Mouse (Mus musculus): ENCODE measurements around the gene Tmem106c. TPM values are rescaled to one million over a fixed set of nuclear protein-coding genes. Genes with fewer than 3 reads are reported as not detected.

The Tmem106c gene
- 39.2 and 43.2 TPM in 2 replicates for polyA plus RNA-seq (2016; fragmentation: Nextera tagmentation; extraction: Ambion mirVana)

DNA sequence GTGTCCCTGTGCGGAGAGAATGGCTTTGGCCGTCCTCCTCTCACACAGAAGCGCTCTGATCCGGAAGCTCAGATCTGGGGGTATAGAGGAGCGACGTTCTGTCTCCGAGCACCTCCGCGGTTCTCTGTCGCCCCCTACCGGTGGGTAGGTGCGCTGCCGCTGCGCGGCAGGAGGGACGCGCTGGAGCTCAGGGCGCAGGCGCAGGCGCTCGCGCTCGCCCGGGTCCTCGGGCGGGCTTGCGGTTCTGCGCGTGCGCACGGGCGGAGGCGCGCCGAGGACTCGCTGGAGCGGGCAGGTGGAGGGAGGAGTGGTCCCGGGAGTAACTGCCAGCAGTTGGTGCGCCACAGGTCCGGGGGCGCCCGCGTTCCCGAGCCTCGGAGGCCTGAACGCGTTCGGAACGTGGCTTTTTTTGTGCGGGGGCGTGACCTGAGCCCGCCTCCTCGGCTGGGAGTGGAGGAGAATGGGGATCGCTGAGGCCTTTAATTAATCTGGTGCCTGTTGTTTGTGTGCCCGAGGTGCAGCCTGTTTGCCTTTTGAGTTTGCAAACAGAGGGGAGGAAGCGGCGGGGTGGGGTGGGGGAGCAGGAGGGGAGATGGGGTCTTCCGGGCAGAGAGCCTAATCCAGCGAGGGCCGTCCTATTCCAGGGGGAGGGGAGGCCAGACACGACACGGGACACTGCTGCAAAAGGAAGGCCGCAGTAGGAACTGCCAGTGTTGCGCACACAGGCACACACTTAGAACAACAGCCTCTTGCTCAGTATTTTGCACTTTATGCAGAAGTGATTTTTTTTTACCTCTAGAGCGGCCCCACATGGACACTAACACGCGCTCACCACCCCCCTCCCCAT, at the start of gene Tmem106c:
Tmem106c (plus strand) TSS at position 212 of the 847 bp plus-strand sequence.
- H3K4me1 ChIP-seq: peaks cover 26% of the 10 kb centered on the region
- WGBS: 0% methylated on average over 67 of the region's 67 CpGs
- peak within 1 kb of the TSS; percentile 88 for H3K27ac ChIP-seq
- peaks cover 7% of the 10 kb centered on the region; the same call in 1 of the 2 replicates for H3K36me3 ChIP-seq (replicated peaks)
- peaks cover 20% of the 10 kb centered on the region for H3K27me3 ChIP-seq (ENCODE audit: poor library complexity, severe bottlenecking)
- H3K9me3 ChIP-seq: no peaks in the 10 kb centered on the region
- H3K4me3 ChIP-seq: peak within 1 kb of the TSS; percentile 54
- DNase-seq (ENCODE audit: extremely low spot score, low spot score): peak; percentile 92

DNA sequence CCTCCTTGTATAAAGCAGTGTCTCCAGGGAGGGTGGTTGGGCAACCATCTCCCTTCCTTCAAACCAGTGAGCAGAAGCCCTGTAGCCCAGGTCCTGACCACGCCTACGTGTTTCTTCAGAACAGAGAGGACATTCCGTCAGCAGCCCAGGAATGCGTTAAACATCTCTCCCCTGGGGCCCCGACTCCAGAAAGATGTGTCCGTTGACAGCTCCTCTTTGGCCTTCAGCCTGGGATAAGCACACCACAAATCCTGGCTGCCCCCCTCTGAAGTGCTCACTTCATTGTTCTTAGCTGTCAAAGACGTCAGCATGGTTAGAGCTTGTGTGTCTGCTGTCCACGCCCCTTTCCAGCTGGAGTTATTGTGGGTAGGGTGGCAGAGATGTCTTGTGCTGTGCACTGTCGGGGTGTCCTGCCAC, 49.7 kb upstream of the Tmem106c start:
- peaks cover 24% of the 10 kb centered on the region for H3K27me3 ChIP-seq (ENCODE audit: poor library complexity, severe bottlenecking)
- DNase-seq (ENCODE audit: extremely low spot score, low spot score): no peak
- H3K9me3 ChIP-seq: no peaks in the 10 kb centered on the region
- H3K27ac ChIP-seq: no peak overlapping the region
- H3K4me1 ChIP-seq: peaks cover 16% of the 10 kb centered on the region
- 25% methylated on average over 9 of the region's 9 CpGs for WGBS
- H3K36me3 ChIP-seq (replicated peaks): no peaks in the 10 kb centered on the region
- no peak overlapping the region for H3K4me3 ChIP-seq

DNA sequence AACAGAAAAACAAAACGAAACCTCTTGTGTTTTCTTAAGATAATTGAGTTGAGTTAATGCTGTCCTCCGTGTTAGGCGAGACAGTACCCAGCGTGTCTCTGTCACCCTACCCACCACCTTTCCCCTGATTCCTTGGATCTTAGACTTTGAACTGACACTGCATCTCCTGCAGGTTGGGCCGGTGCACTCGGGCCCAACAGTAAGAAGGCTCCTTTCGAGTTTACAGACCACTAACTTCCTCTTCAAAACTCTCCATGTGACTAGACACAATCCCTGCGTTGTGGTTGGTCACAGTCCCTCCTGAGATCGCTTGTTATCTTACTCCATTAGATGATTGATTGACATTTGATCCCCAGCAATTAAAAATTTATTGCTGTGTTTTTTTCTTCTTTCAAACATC, 46.0 kb upstream of the Tmem106c start:
- no peak overlapping the region for H3K4me3 ChIP-seq
- no peaks in the 10 kb centered on the region for H3K36me3 ChIP-seq (replicated peaks)
- no peaks in the 10 kb centered on the region for H3K9me3 ChIP-seq
- H3K4me1 ChIP-seq: peaks cover 16% of the 10 kb centered on the region
- H3K27ac ChIP-seq: no peak overlapping the region
- no peak for DNase-seq (ENCODE audit: extremely low spot score, low spot score)
- 88% methylated on average over 9 of the region's 9 CpGs for whole genome bisulfite sequencing
- H3K27me3 ChIP-seq (ENCODE audit: poor library complexity, severe bottlenecking): no peaks in the 10 kb centered on the region

DNA sequence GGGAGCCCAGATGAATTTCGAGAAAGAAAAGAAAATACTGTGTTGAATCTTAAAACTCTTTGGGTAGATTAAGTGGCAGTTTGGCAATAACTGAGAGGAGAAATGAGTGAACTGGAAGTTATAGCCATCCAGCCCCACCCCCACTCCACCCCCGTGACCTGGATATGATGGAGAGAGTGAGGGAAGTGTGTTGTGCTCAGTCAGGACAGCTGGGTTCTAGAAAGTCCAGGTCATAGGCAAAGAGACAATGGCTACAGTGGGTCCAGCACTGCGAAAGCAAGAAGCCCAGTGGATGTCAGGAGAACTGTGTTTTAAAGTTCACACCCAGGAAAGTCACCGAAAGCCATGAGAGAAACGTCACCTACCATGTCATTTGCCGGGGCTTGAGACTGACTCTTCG, 44.8 kb upstream of the Tmem106c start:
- Histone ChIP-seq H3K4me3 (no peak overlapping the region), H3K27ac (no peak overlapping the region), H3K9me3 (no peaks in the 10 kb centered on the region), H3K36me3 (replicated peaks) (no peaks in the 10 kb centered on the region), H3K27me3 (ENCODE audit: poor library complexity, severe bottlenecking) (no peaks in the 10 kb centered on the region), H3K4me1 (peaks cover 8% of the 10 kb centered on the region)
- 87% methylated on average over 7 of the region's 7 CpGs for WGBS
- no peak for DNase-seq (ENCODE audit: extremely low spot score, low spot score)

DNA sequence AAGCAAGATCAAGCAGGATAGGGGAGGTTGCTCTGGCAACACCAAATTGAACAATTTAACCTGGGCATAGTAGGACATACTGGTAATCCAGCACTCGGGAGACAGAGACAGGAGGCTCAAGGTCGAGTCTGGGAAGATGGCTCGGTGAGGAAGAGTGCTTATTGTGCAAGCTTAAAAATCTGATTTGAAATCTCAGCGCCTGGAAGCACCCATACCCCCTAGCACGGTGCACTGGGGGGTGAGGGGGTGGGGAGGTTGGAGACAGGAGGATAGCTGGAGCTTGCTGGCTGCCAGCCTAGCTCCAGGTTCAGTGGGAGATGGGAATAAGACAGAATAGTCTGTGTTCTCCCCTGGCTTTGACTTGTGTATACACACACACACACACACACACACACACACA, 43.7 kb upstream of the Tmem106c start:
- H3K4me3 ChIP-seq: no peak overlapping the region
- H3K27me3 ChIP-seq (ENCODE audit: poor library complexity, severe bottlenecking): no peaks in the 10 kb centered on the region
- no peaks in the 10 kb centered on the region for H3K9me3 ChIP-seq
- 84% methylated on average over 5 of the region's 5 CpGs for WGBS
- no peak overlapping the region for H3K27ac ChIP-seq
- no peak for DNase-seq (ENCODE audit: extremely low spot score, low spot score)
- no peaks in the 10 kb centered on the region for H3K4me1 ChIP-seq
- H3K36me3 ChIP-seq (replicated peaks): no peaks in the 10 kb centered on the region

DNA sequence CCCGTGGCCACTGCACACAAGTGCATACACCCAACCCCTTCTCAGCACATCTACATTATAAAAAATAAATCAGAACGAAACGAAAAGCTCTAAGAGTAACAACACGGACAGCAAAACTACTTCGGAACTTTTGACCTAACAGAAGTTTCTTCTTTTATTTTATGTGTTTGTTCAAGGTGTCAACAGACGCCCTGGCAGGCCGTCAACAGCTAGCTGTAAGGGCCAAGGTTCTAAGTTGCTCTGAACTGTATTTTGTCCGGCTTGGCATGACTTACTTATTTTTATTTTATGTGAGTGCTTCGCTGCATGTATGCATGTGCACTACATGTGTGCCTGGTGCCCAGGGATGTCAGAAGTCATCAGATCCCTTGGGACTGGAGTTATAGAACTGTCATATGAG, 42.2 kb upstream of the Tmem106c start:
- no peak overlapping the region for H3K27ac ChIP-seq
- no peaks in the 10 kb centered on the region for H3K27me3 ChIP-seq (ENCODE audit: poor library complexity, severe bottlenecking)
- no peaks in the 10 kb centered on the region for H3K9me3 ChIP-seq
- WGBS: 94% methylated on average over 9 of the region's 9 CpGs
- no peaks in the 10 kb centered on the region for H3K36me3 ChIP-seq (replicated peaks)
- no peaks in the 10 kb centered on the region for H3K4me1 ChIP-seq
- DNase-seq (ENCODE audit: extremely low spot score, low spot score): no peak
- H3K4me3 ChIP-seq: no peak overlapping the region

DNA sequence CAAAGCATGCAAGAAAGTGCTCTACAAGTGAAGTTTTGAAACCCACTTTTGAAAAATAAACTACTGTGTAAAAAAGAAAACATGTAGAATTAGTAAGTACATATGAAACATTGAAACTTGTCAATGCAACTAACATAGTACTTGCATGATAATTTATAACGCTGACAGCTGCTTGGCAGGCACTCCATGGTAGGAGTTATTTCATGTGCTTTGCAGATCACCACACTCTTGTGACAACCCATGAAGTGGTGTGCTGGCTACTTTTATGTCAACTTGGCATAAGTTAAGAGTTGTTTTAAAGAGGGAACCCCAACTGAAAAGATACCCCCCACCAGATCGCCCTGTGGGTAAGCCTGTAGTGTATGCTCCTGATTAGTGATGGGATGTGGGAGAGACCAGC, 41.6 kb upstream of the Tmem106c start:
- DNase-seq (ENCODE audit: extremely low spot score, low spot score): no peak
- Histone ChIP-seq H3K27me3 (ENCODE audit: poor library complexity, severe bottlenecking) (no peaks in the 10 kb centered on the region), H3K4me1 (no peaks in the 10 kb centered on the region), H3K9me3 (no peaks in the 10 kb centered on the region), H3K27ac (no peak overlapping the region), H3K4me3 (no peak overlapping the region), H3K36me3 (replicated peaks) (no peaks in the 10 kb centered on the region)
- 87% methylated on average over 2 of the region's 2 CpGs for WGBS

DNA sequence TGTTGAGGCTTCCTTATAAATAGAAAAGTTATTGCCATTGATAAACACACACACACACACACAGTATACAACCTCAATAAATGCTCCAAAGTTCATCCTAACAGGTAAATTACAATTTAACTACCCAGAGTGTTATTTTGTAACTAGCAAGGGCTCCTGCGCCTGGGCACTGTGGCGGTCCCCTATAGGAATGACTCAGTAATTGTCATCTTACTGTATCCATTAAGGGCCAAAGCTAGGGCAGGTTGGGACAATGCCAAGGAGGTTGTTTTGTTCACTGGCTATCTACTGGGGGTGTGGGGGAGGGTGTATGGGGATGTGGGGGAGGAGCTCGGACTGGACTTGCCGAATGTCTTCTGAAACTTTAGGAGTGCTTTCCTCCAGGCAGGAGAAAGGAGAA, 37.0 kb upstream of the Tmem106c start:
- DNase-seq (ENCODE audit: extremely low spot score, low spot score): no peak
- WGBS: 85% methylated on average over 4 of the region's 4 CpGs
- Histone ChIP-seq H3K9me3 (no peaks in the 10 kb centered on the region), H3K4me3 (no peak overlapping the region), H3K27ac (no peak overlapping the region), H3K27me3 (ENCODE audit: poor library complexity, severe bottlenecking) (no peaks in the 10 kb centered on the region), H3K4me1 (no peaks in the 10 kb centered on the region), H3K36me3 (replicated peaks) (no peaks in the 10 kb centered on the region)

DNA sequence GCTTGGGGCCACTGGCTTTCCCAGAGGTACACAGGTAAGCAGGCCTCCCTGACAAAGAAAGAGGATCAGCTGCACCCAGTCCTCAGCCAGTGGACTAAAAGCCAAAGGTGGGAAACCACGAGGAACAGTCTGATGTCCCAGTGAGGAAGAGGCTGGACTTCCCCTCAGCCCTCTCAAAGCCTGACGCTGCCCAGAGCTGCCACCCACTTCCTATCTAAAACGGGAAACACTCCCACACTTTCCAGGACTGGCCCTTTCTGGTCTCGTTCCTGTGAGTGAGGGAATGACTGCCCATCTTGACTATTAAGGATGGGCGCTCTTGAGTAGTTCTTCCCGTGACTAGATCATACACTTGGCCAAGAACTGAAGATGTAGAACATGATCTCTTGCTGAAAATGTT, 36.2 kb upstream of the Tmem106c start:
- H3K4me1 ChIP-seq: no peaks in the 10 kb centered on the region
- no peaks in the 10 kb centered on the region for H3K9me3 ChIP-seq
- WGBS: 81% methylated on average over 6 of the region's 6 CpGs
- no peak for DNase-seq (ENCODE audit: extremely low spot score, low spot score)
- H3K27ac ChIP-seq: no peak overlapping the region
- H3K36me3 ChIP-seq (replicated peaks): no peaks in the 10 kb centered on the region
- H3K4me3 ChIP-seq: no peak overlapping the region
- no peaks in the 10 kb centered on the region for H3K27me3 ChIP-seq (ENCODE audit: poor library complexity, severe bottlenecking)

DNA sequence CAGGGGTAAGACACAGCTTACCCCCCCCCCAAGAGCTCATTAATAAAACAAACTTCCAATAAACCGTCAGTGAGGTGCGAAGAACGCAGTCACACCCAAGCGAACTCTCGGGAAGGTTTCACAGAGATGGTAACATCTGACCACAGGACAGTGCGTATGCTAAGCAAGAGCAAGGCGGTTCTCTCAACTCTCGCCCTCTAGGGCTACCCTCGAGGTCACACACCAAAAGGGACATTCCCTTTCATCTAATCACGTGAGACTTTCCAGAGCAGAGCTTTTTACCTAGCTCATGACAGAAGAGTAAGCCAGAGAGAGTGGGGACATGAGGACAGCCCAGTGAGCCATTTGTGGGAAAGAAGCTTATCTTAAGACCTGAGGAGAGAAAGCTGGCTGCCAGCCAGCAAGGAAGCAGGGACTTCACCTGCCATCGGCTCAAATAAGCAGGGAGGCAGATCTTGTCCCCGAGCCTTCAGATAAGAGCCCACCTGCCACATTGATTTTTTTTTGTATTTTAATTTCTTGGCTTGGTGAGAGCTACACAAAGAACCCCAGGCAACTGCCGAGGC, 34.7 kb upstream of the Tmem106c start:
- no peaks in the 10 kb centered on the region for H3K36me3 ChIP-seq (replicated peaks)
- H3K27ac ChIP-seq: no peak overlapping the region
- no peaks in the 10 kb centered on the region for H3K4me1 ChIP-seq
- H3K4me3 ChIP-seq: no peak overlapping the region
- DNase-seq (ENCODE audit: extremely low spot score, low spot score): no peak
- WGBS: 78% methylated on average over 13 of the region's 13 CpGs
- no peaks in the 10 kb centered on the region for H3K9me3 ChIP-seq
- H3K27me3 ChIP-seq (ENCODE audit: poor library complexity, severe bottlenecking): no peaks in the 10 kb centered on the region

DNA sequence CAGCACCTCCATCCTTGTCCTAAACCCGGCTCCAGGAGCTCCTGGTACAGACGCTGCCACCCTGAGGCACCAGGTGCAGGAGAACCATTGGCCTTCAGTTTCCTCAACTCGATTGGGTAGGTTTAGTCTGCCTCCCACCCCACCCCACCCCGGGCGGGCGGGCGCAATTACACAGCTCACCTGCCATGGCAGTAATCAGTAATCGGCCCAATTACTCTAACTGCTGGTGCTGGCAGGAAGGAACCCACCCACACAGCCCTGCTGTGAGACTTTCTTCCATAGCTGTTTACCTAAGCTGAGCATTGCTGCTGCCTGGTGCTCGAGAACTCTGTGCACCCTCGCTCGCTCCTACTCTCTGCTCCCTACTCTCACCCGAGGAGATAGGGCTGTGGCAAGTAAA, 31.6 kb upstream of the Tmem106c start:
- 88% methylated on average over 12 of the region's 12 CpGs for WGBS
- H3K36me3 ChIP-seq (replicated peaks): no peaks in the 10 kb centered on the region

DNA sequence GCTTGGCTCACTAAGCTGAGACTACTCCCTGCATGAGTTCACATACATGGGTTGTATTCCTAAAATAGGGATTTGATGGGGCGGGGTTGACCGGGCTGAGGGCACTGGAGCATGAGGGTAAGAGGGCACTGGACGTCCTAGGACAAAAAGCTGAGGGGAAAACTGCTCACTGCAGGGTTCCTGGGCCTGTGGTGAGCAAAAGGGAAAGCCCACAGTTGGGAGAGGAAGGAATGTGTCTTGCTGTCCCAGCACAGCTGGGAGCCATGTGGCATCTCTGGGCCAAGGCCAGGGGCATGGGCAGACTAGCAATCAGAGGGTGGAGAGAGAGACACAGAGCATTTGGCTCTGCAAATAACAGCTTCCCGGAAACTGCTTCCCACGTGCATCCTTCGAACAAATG, 25.4 kb upstream of the Tmem106c start:
- Histone ChIP-seq H3K27me3 (ENCODE audit: poor library complexity, severe bottlenecking) (no peaks in the 10 kb centered on the region), H3K9me3 (no peaks in the 10 kb centered on the region), H3K36me3 (replicated peaks) (no peaks in the 10 kb centered on the region), H3K4me3 (no peak overlapping the region), H3K4me1 (peaks cover 7% of the 10 kb centered on the region), H3K27ac (0 out of 2 replicates have a peak overlapping the region, but pooled peaks have one; percentile 1)
- WGBS: 64% methylated on average over 6 of the region's 6 CpGs
- DNase-seq (ENCODE audit: extremely low spot score, low spot score): no peak

More for the DNA sequence above, 31.6 kb upstream of the Tmem106c start:
- no peaks in the 10 kb centered on the region for H3K9me3 ChIP-seq
- no peaks in the 10 kb centered on the region for H3K4me1 ChIP-seq
- H3K27me3 ChIP-seq (ENCODE audit: poor library complexity, severe bottlenecking): no peaks in the 10 kb centered on the region
- H3K27ac ChIP-seq: no peak overlapping the region
- H3K4me3 ChIP-seq: no peak overlapping the region
- DNase-seq (ENCODE audit: extremely low spot score, low spot score): no peak

DNA sequence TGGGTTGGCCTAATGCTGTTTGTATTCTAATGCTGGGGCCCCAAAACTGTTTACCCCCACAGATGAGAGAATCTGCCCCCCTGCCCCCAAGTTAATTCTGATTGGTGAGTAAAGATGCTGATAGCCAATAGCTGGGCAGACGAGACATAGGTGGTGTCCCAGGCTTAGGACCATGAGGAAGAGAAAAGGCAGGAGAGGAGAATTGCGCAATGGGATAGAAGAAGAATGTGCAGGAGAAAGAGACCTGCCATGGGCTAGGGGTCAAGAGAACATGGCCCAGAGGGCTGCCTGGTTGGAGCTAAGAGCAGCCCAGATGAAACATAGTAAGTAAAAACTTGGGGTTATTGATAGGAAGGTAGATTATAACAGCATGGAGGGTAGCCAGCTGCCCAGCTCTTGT, 23.9 kb upstream of the Tmem106c start:
- WGBS: 88% methylated on average over 2 of the region's 2 CpGs
- H3K36me3 ChIP-seq (replicated peaks): no peaks in the 10 kb centered on the region
- no peaks in the 10 kb centered on the region for H3K9me3 ChIP-seq
- no peak overlapping the region for H3K27ac ChIP-seq
- peaks cover 7% of the 10 kb centered on the region for H3K4me1 ChIP-seq
- H3K27me3 ChIP-seq (ENCODE audit: poor library complexity, severe bottlenecking): no peaks in the 10 kb centered on the region
- no peak overlapping the region for H3K4me3 ChIP-seq
- DNase-seq (ENCODE audit: extremely low spot score, low spot score): no peak
